Mouse (Mus musculus) cerebellum, adult 2 months (tissue): Measurements from ENCODE around the gene Lrrc8a.

Source experiments
- CTCF ChIP-seq: fragments of 200-500 bp; IDR thresholded peaks from 2 replicates; pipeline ENCODE4 v1.5.1; 2011; ENCODE audit warnings: low read depth, mild to moderate bottlenecking, control low read depth, low read length, moderate library complexity, borderline replicate concordance; ENCODE audit not compliant: insufficient read depth
- POLR2A ChIP-seq: fragments of 200-500 bp; IDR thresholded peaks from 2 replicates; pipeline ENCODE4 v1.6.1; 2011; ENCODE audit warnings: low read length, control low read depth, borderline replicate concordance; ENCODE audit not compliant: insufficient read depth

- TF ChIP-seq POLR2A (no peak), CTCF (no peak)
These were observed 366 bp downstream of the Lrrc8a start for GRCm38 (mm10) chr2:30237881-30238280.
